Mouse (Mus musculus): ENCODE data around the gene Tada2a. TPM values are rescaled to one million over a fixed set of nuclear protein-coding genes. Genes with fewer than 3 reads are reported as not detected.

The Tada2a gene
- polyA plus RNA-seq, 1 experiment: 49.0 TPM

GRCm38 (mm10) chr11:84117431-84117830 lies 12.0 kb downstream of the Tada2a start:
- no peak for TF ChIP-seq CTCF (IDR thresholded peaks at IDR 0.05; ENCODE audit: extremely low read depth, insufficient read depth, low read length)
- TF ChIP-seq POLR2A (IDR thresholded peaks at IDR 0.05; ENCODE audit: extremely low read depth, insufficient read depth, low read length): no peak
- Histone ChIP-seq H3K4me1 (ENCODE audit: control insufficient read depth, insufficient read depth, low read length) (peaks cover 4% of the 10 kb centered on the region; the same call in 1 of the 2 replicates), H3K27ac (ENCODE audit: insufficient read depth, low read length) (no peak overlapping the region), H3K4me3 (ENCODE audit: insufficient read depth, low read length) (no peak overlapping the region)

- Histone ChIP-seq H3K4me1 (ENCODE audit: control insufficient read depth, insufficient read depth, low read length) (peaks cover 4% of the 10 kb centered on the region; the same call in 1 of the 2 replicates), H3K27ac (ENCODE audit: insufficient read depth, low read length) (no peak overlapping the region), H3K4me3 (ENCODE audit: insufficient read depth, low read length) (no peak overlapping the region)
- TF ChIP-seq POLR2A (IDR thresholded peaks at IDR 0.05; ENCODE audit: extremely low read depth, insufficient read depth, low read length): no peak
- TF ChIP-seq CTCF (IDR thresholded peaks at IDR 0.05; ENCODE audit: extremely low read depth, insufficient read depth, low read length): no peak
Observed at GRCm38 (mm10) chr11:84116221-84116620, 13.2 kb downstream of the Tada2a start.

GRCm38 (mm10) chr11:84115646-84116045 lies 13.8 kb downstream of the Tada2a start:
- no peak overlapping the region for H3K4me3 ChIP-seq (ENCODE audit: insufficient read depth, low read length)
- no peak overlapping the region for H3K27ac ChIP-seq (ENCODE audit: insufficient read depth, low read length)
- H3K4me1 ChIP-seq (ENCODE audit: control insufficient read depth, insufficient read depth, low read length): peaks cover 4% of the 10 kb centered on the region; the same call in 1 of the 2 replicates
- no peak for TF ChIP-seq POLR2A (IDR thresholded peaks at IDR 0.05; ENCODE audit: extremely low read depth, insufficient read depth, low read length)

- H3K4me3 ChIP-seq (ENCODE audit: insufficient read depth, low read length): no peak overlapping the region
- peak overlapping the region; percentile 67; the same call in 1 of the 2 replicates for H3K27ac ChIP-seq (ENCODE audit: insufficient read depth, low read length)
- H3K4me1 ChIP-seq (ENCODE audit: control insufficient read depth, insufficient read depth, low read length): peaks cover 4% of the 10 kb centered on the region; the same call in 1 of the 2 replicates
- TF ChIP-seq POLR2A (IDR thresholded peaks at IDR 0.05; ENCODE audit: extremely low read depth, insufficient read depth, low read length) (no peak), CTCF (IDR thresholded peaks at IDR 0.05; ENCODE audit: extremely low read depth, insufficient read depth, low read length) (no peak)
Observed at GRCm38 (mm10) chr11:84113623-84114022, 15.8 kb downstream of the Tada2a start.

GRCm38 (mm10) chr11:84107137-84107536 lies 22.3 kb downstream of the Tada2a start:
- Histone ChIP-seq H3K27ac (ENCODE audit: insufficient read depth, low read length) (no peak overlapping the region), H3K4me3 (ENCODE audit: insufficient read depth, low read length) (no peak overlapping the region), H3K4me1 (ENCODE audit: control insufficient read depth, insufficient read depth, low read length) (no peaks in the 10 kb centered on the region)
- no peak for TF ChIP-seq POLR2A (IDR thresholded peaks at IDR 0.05; ENCODE audit: extremely low read depth, insufficient read depth, low read length)
- TF ChIP-seq CTCF (IDR thresholded peaks at IDR 0.05; ENCODE audit: extremely low read depth, insufficient read depth, low read length): no peak

GRCm38 (mm10) chr11:84104036-84104435 lies 25.4 kb downstream of the Tada2a start:
- Histone ChIP-seq H3K27ac (ENCODE audit: insufficient read depth, low read length) (no peak overlapping the region), H3K4me1 (ENCODE audit: control insufficient read depth, insufficient read depth, low read length) (no peaks in the 10 kb centered on the region), H3K4me3 (ENCODE audit: insufficient read depth, low read length) (no peak overlapping the region)
- no peak for TF ChIP-seq POLR2A (IDR thresholded peaks at IDR 0.05; ENCODE audit: extremely low read depth, insufficient read depth, low read length)
- TF ChIP-seq CTCF (IDR thresholded peaks at IDR 0.05; ENCODE audit: extremely low read depth, insufficient read depth, low read length): no peak

GRCm38 (mm10) chr11:84101182-84101581 lies 28.2 kb downstream of the Tada2a start:
- H3K27ac ChIP-seq (ENCODE audit: insufficient read depth, low read length): no peak overlapping the region
- TF ChIP-seq CTCF (IDR thresholded peaks at IDR 0.05; ENCODE audit: extremely low read depth, insufficient read depth, low read length) (no peak), POLR2A (IDR thresholded peaks at IDR 0.05; ENCODE audit: extremely low read depth, insufficient read depth, low read length) (no peak)

GRCm38 (mm10) chr11:84097251-84097998 lies 32.0 kb downstream of the Tada2a start:
- H3K27ac ChIP-seq (ENCODE audit: insufficient read depth, low read length): peak overlapping the region; percentile 24
- TF ChIP-seq POLR2A (IDR thresholded peaks at IDR 0.05; ENCODE audit: extremely low read depth, insufficient read depth, low read length): no peak
- no peak for TF ChIP-seq CTCF (IDR thresholded peaks at IDR 0.05; ENCODE audit: extremely low read depth, insufficient read depth, low read length)
- no peak overlapping the region for H3K4me3 ChIP-seq (ENCODE audit: insufficient read depth, low read length)
- H3K4me1 ChIP-seq (ENCODE audit: control insufficient read depth, insufficient read depth, low read length): 0 out of 2 replicates have a peak, but pooled peaks cover 1% of the 10 kb centered on the region

More at GRCm38 (mm10) chr11:84101182-84101581, 28.2 kb downstream of the Tada2a start:
- no peak overlapping the region for H3K4me3 ChIP-seq (ENCODE audit: insufficient read depth, low read length)
- 0 out of 2 replicates have a peak, but pooled peaks cover 1% of the 10 kb centered on the region for H3K4me1 ChIP-seq (ENCODE audit: control insufficient read depth, insufficient read depth, low read length)

GRCm38 (mm10) chr11:84095084-84095483 lies 34.3 kb downstream of the Tada2a start:
- H3K27ac ChIP-seq (ENCODE audit: insufficient read depth, low read length): no peak overlapping the region
- H3K4me3 ChIP-seq (ENCODE audit: insufficient read depth, low read length): no peak overlapping the region
- 0 out of 2 replicates have a peak, but pooled peaks cover 1% of the 10 kb centered on the region for H3K4me1 ChIP-seq (ENCODE audit: control insufficient read depth, insufficient read depth, low read length)
- TF ChIP-seq CTCF (IDR thresholded peaks at IDR 0.05; ENCODE audit: extremely low read depth, insufficient read depth, low read length) (no peak), POLR2A (IDR thresholded peaks at IDR 0.05; ENCODE audit: extremely low read depth, insufficient read depth, low read length) (no peak)

- TF ChIP-seq POLR2A (IDR thresholded peaks at IDR 0.05; ENCODE audit: extremely low read depth, insufficient read depth, low read length) (no peak), CTCF (IDR thresholded peaks at IDR 0.05; ENCODE audit: extremely low read depth, insufficient read depth, low read length) (no peak)
- H3K4me3 ChIP-seq (ENCODE audit: insufficient read depth, low read length): no peak overlapping the region
Observed at GRCm38 (mm10) chr11:84090572-84090971, 38.8 kb downstream of the Tada2a start.

More at GRCm38 (mm10) chr11:84090572-84090971, 38.8 kb downstream of the Tada2a start:
- no peaks in the 10 kb centered on the region for H3K4me1 ChIP-seq (ENCODE audit: control insufficient read depth, insufficient read depth, low read length)
- H3K27ac ChIP-seq (ENCODE audit: insufficient read depth, low read length): no peak overlapping the region
